Mouse (Mus musculus) heart, postnatal 0 days (tissue): ENCODE results near the gene Dock4.

Experiments used
- CTCF ChIP-seq: IDR thresholded peaks from 2 replicates; pipeline ENCODE4 v1.5.1; 2016; ENCODE audit warnings: antibody characterized with exemption, control low read depth, low read depth
- EP300 ChIP-seq: IDR thresholded peaks from 2 replicates; pipeline ENCODE4 v1.6.1; 2016; ENCODE audit warnings: antibody characterized with exemption, low read depth

DNA sequence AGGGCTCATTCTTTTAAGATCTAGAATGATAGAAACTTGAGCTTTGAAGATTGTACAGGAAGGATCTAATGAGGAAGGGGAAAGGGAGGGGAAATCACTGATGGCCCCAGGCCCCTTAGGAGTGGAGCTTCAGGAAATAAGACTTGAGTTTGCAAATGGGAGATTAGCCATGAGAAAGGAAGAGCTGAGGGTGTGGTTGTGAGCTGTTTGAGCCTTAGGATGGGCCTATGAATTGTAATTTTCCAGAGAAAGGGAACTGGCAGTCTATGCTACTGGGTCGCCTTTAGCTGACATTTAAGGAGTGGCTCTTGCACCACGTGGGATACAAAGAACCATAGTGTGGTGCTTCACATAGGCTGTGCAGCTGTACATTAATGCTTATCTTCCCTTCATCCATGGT lies 208.6 kb downstream of the Dock4 start:
- TF ChIP-seq CTCF, result no peak
- no peak for TF ChIP-seq EP300
